19 mouse cellular contexts compared by ENCODE assay signal in genomic region chrX:156944223-156944622, GRCm38 (mm10).
"Had no signal": no experiment of that assay in that cellular context is flagged by ENCODE, and none has a peak within 500 bp of the region (broad histone marks: within the 10 kb centered on the region; RNA-seq: fewer than 3 reads in every experiment).

No protein-coding gene starts in this region.

- ATAC-seq: liver, embryonic 12.5 days; lung, postnatal 0 days; midbrain, embryonic 16.5 days had no signal

- H3K4me3 ChIP-seq: liver, embryonic 12.5 days; midbrain, embryonic 10.5 days; midbrain, embryonic 12.5 days; myocyte; neural tube, embryonic 13.5 days; neural tube, embryonic 15.5 days had no signal

- DNase-seq: midbrain, embryonic 14.5 days; retina, postnatal 1 day; right cerebral cortex, adult 18-20 months; right cerebral cortex, postnatal 25 days; right cerebral cortex, postnatal 4 days; spleen, adult 18-20 months; thymus, adult 18-20 months; thymus, postnatal 14 days; thymus, postnatal 36 days had no signal

- H3K27me3 ChIP-seq: liver, embryonic 12.5 days; midbrain, embryonic 12.5 days; neural tube, embryonic 13.5 days; neural tube, embryonic 15.5 days had no signal

- H3K9me3 ChIP-seq: liver, embryonic 12.5 days; midbrain, embryonic 10.5 days; midbrain, embryonic 12.5 days; neural tube, embryonic 13.5 days; neural tube, embryonic 15.5 days had no signal

- H3K9ac ChIP-seq: liver, embryonic 12.5 days; liver, embryonic 14.5 days; midbrain, embryonic 12.5 days; neural tube, embryonic 13.5 days; neural tube, embryonic 15.5 days had no signal

- H3K4me1 ChIP-seq: liver, embryonic 12.5 days; midbrain, embryonic 10.5 days; midbrain, embryonic 12.5 days; neural tube, embryonic 13.5 days; neural tube, embryonic 15.5 days had no signal

- H3K4me2 ChIP-seq: liver, embryonic 12.5 days; midbrain, embryonic 12.5 days; neural tube, embryonic 13.5 days; neural tube, embryonic 15.5 days had no signal

- H3K27ac ChIP-seq: liver, embryonic 12.5 days; liver, embryonic 14.5 days; macrophage; midbrain, embryonic 10.5 days; midbrain, embryonic 12.5 days; neural tube, embryonic 13.5 days; neural tube, embryonic 15.5 days had no signal

- H3K36me3 ChIP-seq: liver, embryonic 12.5 days; midbrain, embryonic 10.5 days; midbrain, embryonic 12.5 days; neural tube, embryonic 13.5 days; neural tube, embryonic 15.5 days had no signal
